Mouse (Mus musculus) lung, embryonic 16.5 days (tissue): ENCODE measurements around the gene Ifit1bl2. TPM values are rescaled to one million over a fixed set of nuclear protein-coding genes. Genes with fewer than 3 reads are reported as not detected.
A peak's percentile ranks its signal among the peaks of the same experiment; 100 is the strongest.
"Not testable (repeated sequence)": the region's sequence is repeated elsewhere in the genome, so short reads cannot be mapped to it uniquely, and the experiment has no call there.

Experiments
- ATAC-seq: fragments of 200-750 bp; cut with Nextera tagmentation; 2 replicates; pipeline ENCODE4 v1.8.0; 2017; ENCODE audit warnings: low read depth, mild to moderate bottlenecking, moderate library complexity
- H3K27ac ChIP-seq: fragments of 300-500 bp; sonication (generic); 2 replicates; pipeline ENCODE4 v1.5.1; 2014; ENCODE audit warnings: mild to moderate bottlenecking, control low read depth, low read length
- H3K27me3 ChIP-seq: fragments of 300-500 bp; sonication (generic); 2 replicates; pipeline ENCODE4 v1.6.1; 2014; ENCODE audit warnings: low read depth, low read length, mixed read lengths; ENCODE audit not compliant: control insufficient read depth, insufficient read depth
- H3K36me3 ChIP-seq: fragments of 300-500 bp; sonication (generic); 2 replicates; pipeline ENCODE4 v1.6.1; 2014; ENCODE audit warnings: low read length; ENCODE audit not compliant: control insufficient read depth, insufficient read depth
- H3K4me1 ChIP-seq: fragments of 300-500 bp; sonication (generic); replicated peaks from 2 replicates; pipeline ENCODE4 v1.6.1; 2014; ENCODE audit warnings: low read length, mixed read lengths; ENCODE audit not compliant: control insufficient read depth, insufficient read depth
- H3K4me2 ChIP-seq: fragments of 300-500 bp; sonication (generic); 2 replicates; pipeline ENCODE4 v1.6.1; 2014; ENCODE audit warnings: low read depth, low read length, control low read depth
- H3K4me3 ChIP-seq: fragments of 300-500 bp; sonication (generic); 2 replicates; pipeline ENCODE4 v1.5.1; 2014; ENCODE audit warnings: mild to moderate bottlenecking, low read length, control low read depth
- H3K9ac ChIP-seq: fragments of 300-500 bp; sonication (generic); 2 replicates; pipeline ENCODE4 v1.6.1; 2014; ENCODE audit warnings: low read length, control low read depth
- H3K9me3 ChIP-seq: fragments of 300-500 bp; sonication (generic); 2 replicates; pipeline ENCODE4 v1.6.1; 2016; ENCODE audit warnings: low read length; ENCODE audit not compliant: control insufficient read depth
- WGBS: fragments of 180-500 bp; shearing (Covaris S2); extraction: QIAGEN DNeasy Blood & Tissue Kit; methylation state at CpG from one replicate; pipeline ENCODE4 v1.1.7; 2014; 5-methylcytosine and 5-hydroxymethylcytosine counted together
- polyA plus RNA-seq: library from polyadenylated mRNA; unstranded; fragments of >200 nt; fragmentation: Nextera tagmentation; extraction: Ambion mirVana; gene quantifications from 2 replicates; pipeline ENCODE4 v1.2.1, GENCODE M21; 2015

Ifit1bl2 gene
- polyA plus RNA-seq, 1 experiment from 2014 or later = 0.11 TPM

DNA sequence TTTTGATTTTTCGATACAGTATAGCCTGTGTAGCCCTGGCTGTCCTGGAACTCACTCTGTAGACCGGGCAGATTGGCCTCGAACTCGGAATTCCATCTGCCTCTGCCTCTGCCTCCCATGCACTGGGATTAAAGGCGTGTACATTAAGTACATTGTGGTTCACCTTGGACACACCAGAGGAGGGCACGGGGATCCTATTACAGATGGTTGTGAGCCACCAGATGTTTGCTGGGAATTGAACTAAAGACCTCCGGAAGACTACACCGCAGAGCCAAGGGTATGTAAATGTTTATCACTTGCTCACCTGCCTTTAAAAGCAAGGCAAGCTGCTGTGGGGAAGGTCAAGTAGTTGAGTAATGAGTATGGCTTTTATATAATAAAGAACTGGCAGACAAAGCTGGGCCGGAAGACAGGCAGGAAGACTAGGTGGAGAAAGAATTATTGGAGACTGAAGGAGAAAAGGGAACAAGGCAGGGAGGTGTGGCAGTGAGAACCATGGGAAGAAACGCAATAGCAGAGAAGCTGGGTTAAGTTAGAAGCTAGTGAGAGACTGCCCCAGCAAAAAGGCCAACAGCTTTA lies 14.8 kb upstream of the Ifit1bl2 start:
- Histone ChIP-seq H3K27ac (no peak overlapping the region), H3K36me3 (no peaks in the 10 kb centered on the region), H3K4me2 (no peak overlapping the region), H3K4me3 (no peak overlapping the region), H3K4me1 (no peaks in the 10 kb centered on the region), H3K9me3 (no peaks in the 10 kb centered on the region), H3K9ac (no peak overlapping the region), H3K27me3 (no peaks in the 10 kb centered on the region)
- no peak for ATAC-seq
- WGBS = 71% methylated on average over 10 of the region's 10 CpGs

DNA sequence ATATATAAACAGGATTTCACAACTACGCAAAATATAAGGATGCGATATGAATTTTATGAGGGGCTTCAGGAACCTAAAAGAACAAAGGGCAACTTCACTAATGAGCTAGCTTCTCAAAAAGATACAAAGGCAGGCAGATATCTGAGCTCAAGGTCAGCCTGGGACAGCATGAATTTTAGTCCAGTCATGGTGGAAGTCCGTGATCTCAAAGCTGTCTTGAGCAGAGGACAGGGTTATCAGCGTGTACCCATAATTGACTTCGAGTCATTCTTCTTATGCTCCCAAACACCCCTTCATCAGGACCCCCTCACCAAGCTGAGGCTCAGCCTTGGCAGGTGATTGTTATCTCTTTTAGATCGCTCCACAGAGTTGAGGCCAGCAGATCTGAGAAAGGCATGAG lies 10.5 kb upstream of the Ifit1bl2 start:
- no peak overlapping the region for H3K4me2 ChIP-seq
- H3K4me1 ChIP-seq = no peaks in the 10 kb centered on the region
- ATAC-seq = no peak
- no peak overlapping the region for H3K9ac ChIP-seq
- no peaks in the 10 kb centered on the region for H3K27me3 ChIP-seq
- no peak overlapping the region for H3K4me3 ChIP-seq
- WGBS = 73% methylated on average over 6 of the region's 6 CpGs
- no peaks in the 10 kb centered on the region for H3K36me3 ChIP-seq
- no peaks in the 10 kb centered on the region for H3K9me3 ChIP-seq
- no peak overlapping the region for H3K27ac ChIP-seq

DNA sequence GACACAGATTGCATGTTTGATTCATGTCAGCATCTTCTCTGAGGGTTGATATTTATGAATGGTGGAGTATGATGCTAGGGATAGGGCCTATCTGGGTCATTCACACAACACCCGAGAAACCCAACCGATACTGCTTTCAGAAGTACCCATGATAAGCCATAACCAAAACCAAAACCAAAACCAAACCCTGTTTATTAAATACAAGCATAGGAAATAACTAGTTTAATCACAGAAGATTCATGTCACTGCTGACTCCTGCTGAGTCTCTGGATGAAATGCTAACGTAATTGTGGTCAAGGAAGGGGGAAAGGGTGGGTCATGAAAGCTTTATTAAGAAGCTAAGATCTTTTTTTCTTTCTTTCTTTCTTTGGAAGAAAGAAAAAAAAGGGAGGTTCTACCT lies 9.7 kb upstream of the Ifit1bl2 start:
- Histone ChIP-seq H3K9ac (no peak overlapping the region), H3K4me2 (no peak overlapping the region), H3K9me3 (no peaks in the 10 kb centered on the region), H3K27me3 (no peaks in the 10 kb centered on the region), H3K4me3 (no peak overlapping the region), H3K36me3 (no peaks in the 10 kb centered on the region), H3K4me1 (no peaks in the 10 kb centered on the region), H3K27ac (no peak overlapping the region)
- WGBS = 76% methylated on average over 3 of the region's 3 CpGs
- no peak for ATAC-seq

DNA sequence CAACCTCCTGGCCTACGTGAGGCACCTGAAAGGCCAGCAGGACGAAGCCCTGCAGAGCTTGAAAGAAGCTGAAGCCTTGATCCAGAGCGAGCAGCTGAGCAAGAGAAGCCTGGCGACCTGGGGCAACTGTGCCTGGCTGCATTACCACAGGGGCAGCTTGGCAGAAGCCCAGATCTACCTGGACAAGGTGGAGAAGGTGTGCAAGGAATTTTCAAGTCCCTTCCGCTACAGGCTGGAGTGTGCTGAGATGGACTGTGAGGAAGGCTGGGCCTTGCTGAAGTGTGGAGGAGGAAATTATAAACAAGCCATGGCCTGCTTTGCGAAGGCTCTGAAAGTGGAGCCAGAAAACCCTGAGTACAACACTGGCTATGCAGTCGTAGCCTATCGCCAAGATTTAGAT lies 7.1 kb upstream of the Ifit1bl2 start:
- not testable (repeated sequence) for H3K36me3 ChIP-seq, H3K4me2 ChIP-seq, H3K27me3 ChIP-seq, H3K4me3 ChIP-seq, H3K9ac ChIP-seq, ATAC-seq, H3K4me1 ChIP-seq, H3K9me3 ChIP-seq, H3K27ac ChIP-seq
- WGBS = 80% methylated on average over 7 of the region's 8 CpGs

DNA sequence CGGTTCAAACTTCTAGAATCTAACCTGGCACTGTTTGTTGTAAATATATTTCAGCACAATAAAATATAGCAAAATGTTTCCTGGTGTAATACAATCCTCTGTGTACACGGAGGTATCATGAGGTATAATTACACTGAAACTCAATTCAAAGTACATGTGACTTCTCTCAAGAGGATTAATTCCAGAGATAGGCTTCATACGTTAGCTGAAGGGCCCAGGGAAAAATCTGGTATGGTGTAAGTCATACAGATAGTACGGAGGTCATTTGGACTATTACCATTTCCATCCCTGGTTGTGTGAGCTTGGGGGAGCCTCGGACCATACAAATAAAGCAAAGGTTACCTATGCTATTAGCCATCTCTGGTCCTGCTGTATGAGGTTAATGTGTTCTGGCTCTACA lies 2.1 kb upstream of the Ifit1bl2 start:
- no peak overlapping the region for H3K4me3 ChIP-seq
- H3K9ac ChIP-seq = no peak overlapping the region
- no peaks in the 10 kb centered on the region for H3K27me3 ChIP-seq
- H3K27ac ChIP-seq = no peak overlapping the region
- 72% methylated on average over 5 of the region's 5 CpGs for WGBS
- no peaks in the 10 kb centered on the region for H3K9me3 ChIP-seq
- no peak for ATAC-seq
- H3K4me1 ChIP-seq = no peaks in the 10 kb centered on the region; the same call in 1 of the 2 replicates
- no peaks in the 10 kb centered on the region for H3K36me3 ChIP-seq
- no peak overlapping the region for H3K4me2 ChIP-seq

DNA sequence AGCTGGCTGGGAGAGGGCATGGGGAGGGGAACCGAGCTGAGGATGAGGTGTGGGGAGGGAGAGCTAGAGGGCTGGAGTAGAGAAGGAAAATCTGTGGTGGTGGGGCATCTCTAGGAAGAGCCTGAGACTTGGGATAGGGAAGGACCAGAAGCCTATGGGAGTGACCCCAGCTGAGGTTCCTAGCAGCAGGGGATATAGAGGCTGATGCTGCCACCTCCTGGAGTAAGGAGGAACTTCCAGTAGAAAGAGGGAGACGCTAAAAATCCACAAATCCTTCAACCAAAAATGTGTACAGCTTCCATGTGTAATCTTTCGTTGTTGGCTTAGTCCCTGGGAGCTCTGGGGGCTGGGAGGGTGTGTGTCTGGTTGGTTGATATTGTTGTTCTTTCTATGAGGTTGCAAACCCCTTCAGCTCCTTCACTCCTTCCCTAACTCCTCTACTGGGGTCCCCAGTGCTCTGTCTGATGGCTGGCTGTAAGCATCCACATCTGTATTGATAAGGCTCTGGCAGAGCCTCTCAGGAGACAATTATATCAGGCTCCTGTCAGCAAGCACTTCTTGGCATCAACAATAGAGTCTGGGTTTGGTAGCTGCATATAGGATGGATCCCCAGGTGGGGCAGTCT lies 3.5 kb downstream of the Ifit1bl2 start:
- no peak overlapping the region for H3K9ac ChIP-seq
- WGBS = 4% methylated on average over 3 of the region's 3 CpGs
- no peak overlapping the region for H3K27ac ChIP-seq
- no peaks in the 10 kb centered on the region; the same call in 1 of the 2 replicates for H3K4me1 ChIP-seq
- H3K36me3 ChIP-seq = no peaks in the 10 kb centered on the region
- H3K9me3 ChIP-seq = no peaks in the 10 kb centered on the region
- peak; percentile 78 for ATAC-seq
- no peaks in the 10 kb centered on the region for H3K27me3 ChIP-seq
- no peak overlapping the region for H3K4me2 ChIP-seq
- H3K4me3 ChIP-seq = no peak overlapping the region

DNA sequence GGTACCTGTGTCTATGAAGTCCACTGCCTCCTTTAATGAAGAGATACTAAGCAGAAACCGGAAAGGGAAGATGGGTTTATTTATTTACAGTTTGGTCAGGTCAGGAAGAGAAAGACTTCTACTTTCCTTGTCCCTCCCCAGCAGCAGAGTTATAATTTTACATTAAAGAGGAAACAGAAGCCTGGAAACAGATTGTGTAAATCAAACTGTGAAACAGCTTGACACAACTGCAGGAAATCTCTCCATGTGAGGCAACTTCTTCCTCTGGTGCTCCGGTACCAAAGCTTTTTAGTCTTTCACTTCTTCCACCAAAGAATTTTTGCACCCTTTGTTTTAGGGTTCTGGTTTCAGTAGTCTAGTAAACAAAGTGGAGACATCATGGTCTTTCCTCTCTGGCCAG lies 7.1 kb downstream of the Ifit1bl2 start:
- Histone ChIP-seq H3K9me3 (no peaks in the 10 kb centered on the region), H3K4me2 (no peak overlapping the region), H3K36me3 (no peaks in the 10 kb centered on the region), H3K4me3 (no peak overlapping the region), H3K27me3 (no peaks in the 10 kb centered on the region), H3K4me1 (no peaks in the 10 kb centered on the region; the same call in 1 of the 2 replicates), H3K27ac (no peak overlapping the region), H3K9ac (no peak overlapping the region)
- 36% methylated on average over 2 of the region's 2 CpGs for WGBS
- ATAC-seq = no peak

DNA sequence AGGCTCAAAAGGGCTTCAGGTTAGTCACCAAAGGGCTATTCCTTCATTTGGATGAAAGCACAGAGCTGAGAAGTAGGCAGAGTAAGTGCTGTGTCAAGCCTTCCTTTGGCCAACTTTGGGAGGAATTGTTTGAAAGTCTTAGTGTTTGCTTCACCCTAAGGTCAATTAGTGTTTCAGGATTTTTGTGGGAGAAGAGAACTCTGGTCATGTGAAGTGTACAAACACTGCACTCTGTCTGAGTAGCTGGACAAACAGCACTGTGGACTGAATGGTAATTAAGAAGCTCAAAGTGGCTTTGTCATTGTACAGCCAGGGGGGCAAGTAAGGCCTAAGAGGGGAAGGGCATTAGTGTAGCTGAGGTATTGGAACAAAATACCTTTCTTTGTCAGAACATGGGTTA lies 9.1 kb downstream of the Ifit1bl2 start:
- H3K4me1 ChIP-seq = no peaks in the 10 kb centered on the region; the same call in 1 of the 2 replicates
- no peak overlapping the region for H3K4me3 ChIP-seq
- no peaks in the 10 kb centered on the region for H3K9me3 ChIP-seq
- H3K9ac ChIP-seq = no peak overlapping the region
- no peak overlapping the region for H3K4me2 ChIP-seq
- H3K36me3 ChIP-seq = no peaks in the 10 kb centered on the region
- no peak overlapping the region for H3K27ac ChIP-seq
- ATAC-seq = peak; percentile 88
- no peaks in the 10 kb centered on the region for H3K27me3 ChIP-seq

DNA sequence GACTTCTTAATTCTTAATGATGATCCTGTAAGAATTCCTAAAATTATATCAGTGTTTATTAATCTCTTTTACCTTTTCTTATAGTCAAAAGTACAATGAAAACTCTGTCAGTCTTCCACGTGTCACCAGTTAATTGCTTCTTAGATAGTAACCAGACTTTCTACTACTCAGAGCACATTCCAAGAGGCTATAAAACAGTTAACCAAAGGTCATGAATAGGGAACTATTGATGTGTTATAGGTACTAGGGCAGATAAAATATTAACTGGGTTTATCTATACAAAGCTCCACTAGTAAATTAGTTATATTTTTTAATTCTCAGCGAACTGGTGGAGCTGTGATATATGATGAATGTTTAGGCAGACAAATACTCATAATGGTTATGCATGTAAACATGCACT lies 13.0 kb downstream of the Ifit1bl2 start:
- Histone ChIP-seq H3K27ac (no peak overlapping the region), H3K9me3 (no peaks in the 10 kb centered on the region), H3K9ac (no peak overlapping the region), H3K4me1 (no peaks in the 10 kb centered on the region), H3K36me3 (no peaks in the 10 kb centered on the region), H3K4me3 (no peak overlapping the region), H3K4me2 (no peak overlapping the region), H3K27me3 (no peaks in the 10 kb centered on the region)
- ATAC-seq = no peak
- 76% methylated on average over 2 of the region's 2 CpGs for WGBS

DNA sequence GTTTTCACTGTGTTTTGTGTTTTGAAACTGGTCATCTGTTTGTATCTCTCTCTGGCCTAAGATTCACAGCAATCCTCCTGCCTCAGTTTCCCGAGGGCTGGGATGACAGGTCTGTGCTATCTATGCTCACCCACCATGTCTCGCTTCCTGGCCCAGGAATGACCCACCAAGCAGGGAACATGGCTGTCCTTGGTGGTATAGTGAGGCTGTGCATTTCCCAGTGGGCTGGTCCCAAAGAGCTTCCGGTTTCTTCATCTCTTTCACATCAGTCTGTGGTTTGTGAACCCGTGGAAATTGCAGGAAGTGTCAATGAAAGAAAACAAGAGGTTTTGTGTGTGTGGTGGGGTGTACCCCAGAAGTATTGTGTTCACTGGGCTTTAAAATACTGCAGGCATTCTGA lies 15.9 kb downstream of the Ifit1bl2 start:
- Histone ChIP-seq H3K4me1 (no peaks in the 10 kb centered on the region), H3K9me3 (no peaks in the 10 kb centered on the region), H3K9ac (no peak overlapping the region), H3K4me3 (no peak overlapping the region), H3K4me2 (no peak overlapping the region), H3K36me3 (no peaks in the 10 kb centered on the region), H3K27me3 (no peaks in the 10 kb centered on the region), H3K27ac (no peak overlapping the region)
- 80% methylated on average over 4 of the region's 4 CpGs for WGBS
- no peak for ATAC-seq
